Mouse (Mus musculus) kidney, postnatal 0 days (tissue): ENCODE data around the gene Shc1. TPM values are rescaled to one million over a fixed set of nuclear protein-coding genes. Genes with fewer than 3 reads are reported as not detected.

Experiments used
- ATAC-seq: fragments of 200-750 bp; cut with Nextera tagmentation; replicated peaks from 2 replicates; pipeline ENCODE4 v1.8.0; 2017; ENCODE audit warnings: low read depth, moderate number of reproducible peaks, moderate TSS enrichment, moderate library complexity; ENCODE audit not compliant: low FRiP score
- DNase-seq: peaks from one replicate; pipeline ENCODE4 v3.0.0-alpha.2; 2016; ENCODE audit warnings: low spot score
- H3K27ac ChIP-seq: fragments of 300-500 bp; sonication (generic); 2 replicates; pipeline ENCODE4 v1.5.1; 2014; ENCODE audit warnings: mild to moderate bottlenecking
- H3K27me3 ChIP-seq: fragments of 300-500 bp; sonication (generic); 2 replicates; pipeline ENCODE4 v1.6.1; 2014; ENCODE audit warnings: low read length, mixed read lengths; ENCODE audit not compliant: insufficient read depth
- H3K36me3 ChIP-seq: fragments of 300-500 bp; sonication (generic); 2 replicates; pipeline ENCODE4 v1.6.1; 2014; ENCODE audit warnings: low read length, mixed read lengths; ENCODE audit not compliant: insufficient read depth
- H3K4me1 ChIP-seq: fragments of 300-500 bp; sonication (generic); replicated peaks from 2 replicates; pipeline ENCODE4 v1.6.1; 2014; ENCODE audit warnings: antibody characterized with exemption, low read length, mixed read lengths; ENCODE audit not compliant: insufficient read depth
- H3K4me2 ChIP-seq: fragments of 300-500 bp; sonication (generic); 2 replicates; pipeline ENCODE4 v1.6.1; 2014; ENCODE audit warnings: mild to moderate bottlenecking, low read length, moderate library complexity, mixed read lengths
- H3K4me3 ChIP-seq: fragments of 300-500 bp; sonication (generic); replicated peaks from 2 replicates; pipeline ENCODE4 v1.5.1; 2014; ENCODE audit warnings: low read depth, low read length
- H3K9ac ChIP-seq: fragments of 300-500 bp; sonication (generic); 2 replicates; pipeline ENCODE4 v1.6.1; 2014; ENCODE audit warnings: low read depth, low read length
- H3K9me3 ChIP-seq: fragments of 300-500 bp; sonication (generic); replicated peaks from 2 replicates; pipeline ENCODE4 v1.6.1; 2016; ENCODE audit warnings: low read length, inconsistent platforms, mixed read lengths
- CTCF ChIP-seq: IDR thresholded peaks from 2 replicates; pipeline ENCODE4 v1.5.1; 2016; ENCODE audit warnings: antibody characterized with exemption, low read depth, mild to moderate bottlenecking, moderate library complexity
- WGBS: fragments of 180-500 bp; shearing (Covaris S2); extraction: QIAGEN DNeasy Blood & Tissue Kit; methylation state at CpG from one replicate; pipeline ENCODE4 v1.1.7; 2014; 5-methylcytosine and 5-hydroxymethylcytosine counted together
- polyA plus RNA-seq: library from polyadenylated mRNA; unstranded; fragments of >200 nt; fragmentation: Nextera tagmentation; extraction: Ambion mirVana; gene quantifications from 2 replicates; pipeline ENCODE4 v1.2.1, GENCODE M21; 2015

The Shc1 gene
- polyA plus RNA-seq, 1 experiment from 2014 or later: 73.2 TPM

- Histone ChIP-seq H3K9ac (peak overlapping the region; percentile 76), H3K36me3 (no peaks in the 10 kb centered on the region), H3K27me3 (no peaks in the 10 kb centered on the region), H3K4me3 (peak overlapping the region; percentile 51), H3K27ac (peak overlapping the region; percentile 91), H3K4me2 (peak overlapping the region; percentile 99), H3K9me3 (no peaks in the 10 kb centered on the region), H3K4me1 (peaks cover 26% of the 10 kb centered on the region)
- DNase-seq (peak; percentile 99), ATAC-seq (peak; percentile 93)
- under 1% methylated on average over 15 of the region's 15 CpGs for WGBS
- TF ChIP-seq CTCF: no peak; the same call in 1 of the 2 replicates
These were observed 24.6 kb upstream of the Shc1 start for GRCm38 (mm10) chr3:89393605-89394004.

- Histone ChIP-seq H3K4me2 (peak within 1 kb of the TSS; percentile 99), H3K9ac (peak within 1 kb of the TSS; percentile 58), H3K36me3 (no peaks in the 10 kb centered on the region), H3K27ac (peak within 1 kb of the TSS; percentile 91), H3K4me1 (peaks cover 26% of the 10 kb centered on the region), H3K4me3 (peak within 1 kb of the TSS; percentile 51), H3K27me3 (no peaks in the 10 kb centered on the region), H3K9me3 (no peaks in the 10 kb centered on the region)
- peak; percentile 81 for DNase-seq
- WGBS: under 1% methylated on average over 39 of the region's 42 CpGs
- peak; percentile 69 for ATAC-seq
- TF ChIP-seq CTCF: peak; percentile 47
These were observed 24.0 kb upstream of the Shc1 start, which contains the start of gene Zbtb7b for GRCm38 (mm10) chr3:89394006-89394893. TSS of gene Zbtb7b (minus strand) at chr3:89394776.

GRCm38 (mm10) chr3:89394894-89395256 is 23.4 kb upstream of the Shc1 start:
- no peaks in the 10 kb centered on the region for H3K36me3 ChIP-seq
- under 1% methylated on average over 12 of the region's 12 CpGs for WGBS
- peaks cover 26% of the 10 kb centered on the region for H3K4me1 ChIP-seq
- no peaks in the 10 kb centered on the region for H3K9me3 ChIP-seq
- H3K4me2 ChIP-seq: peak overlapping the region; percentile 99
- no peak for TF ChIP-seq CTCF
- H3K4me3 ChIP-seq: peak overlapping the region; percentile 51
- DNase-seq: peak; percentile 97
- peak; percentile 15 for ATAC-seq
- peak overlapping the region; percentile 91 for H3K27ac ChIP-seq
- no peaks in the 10 kb centered on the region for H3K27me3 ChIP-seq
- H3K9ac ChIP-seq: peak overlapping the region; percentile 58

GRCm38 (mm10) chr3:89395419-89395805 is 22.8 kb upstream of the Shc1 start:
- Histone ChIP-seq H3K27me3 (no peaks in the 10 kb centered on the region), H3K9ac (peak overlapping the region; percentile 58), H3K4me3 (peak overlapping the region; percentile 51), H3K9me3 (no peaks in the 10 kb centered on the region), H3K27ac (peak overlapping the region; percentile 91), H3K4me1 (peaks cover 22% of the 10 kb centered on the region), H3K36me3 (no peaks in the 10 kb centered on the region), H3K4me2 (peak overlapping the region; percentile 99)
- WGBS: 4% methylated on average over 10 of the region's 10 CpGs
- DNase-seq (no peak), ATAC-seq (no peak)
- no peak for TF ChIP-seq CTCF

- H3K4me1 ChIP-seq: peaks cover 17% of the 10 kb centered on the region
- ATAC-seq (no peak), DNase-seq (peak; percentile 93)
- H3K4me2 ChIP-seq: peak overlapping the region; percentile 99
- H3K4me3 ChIP-seq: peak overlapping the region; percentile 51
- peak; percentile 94 for TF ChIP-seq CTCF
- H3K36me3 ChIP-seq: no peaks in the 10 kb centered on the region
- under 1% methylated on average over 41 of the region's 44 CpGs for WGBS
- H3K9ac ChIP-seq: peak overlapping the region; percentile 58
- no peaks in the 10 kb centered on the region for H3K9me3 ChIP-seq
- no peaks in the 10 kb centered on the region for H3K27me3 ChIP-seq
- peak overlapping the region; percentile 91 for H3K27ac ChIP-seq
These were observed 22.2 kb upstream of the Shc1 start for GRCm38 (mm10) chr3:89395806-89396653.

GRCm38 (mm10) chr3:89396654-89397005 is 21.6 kb upstream of the Shc1 start:
- Histone ChIP-seq H3K4me2 (peak overlapping the region; percentile 99), H3K27me3 (no peaks in the 10 kb centered on the region), H3K4me3 (peak overlapping the region; percentile 51; the same call in 1 of the 2 replicates), H3K9ac (peak overlapping the region; percentile 58; the same call in 1 of the 2 replicates), H3K4me1 (peaks cover 11% of the 10 kb centered on the region), H3K36me3 (0 out of 2 replicates have a peak, but pooled peaks cover 3% of the 10 kb centered on the region), H3K9me3 (no peaks in the 10 kb centered on the region), H3K27ac (no peak overlapping the region)
- ATAC-seq (no peak), DNase-seq (no peak)
- TF ChIP-seq CTCF: no peak
- WGBS: 4% methylated on average over 4 of the region's 4 CpGs
